Mouse (Mus musculus) hindbrain, embryonic 11.5 days (tissue): ENCODE measurements around the gene Lrfn4. TPM values are rescaled to one million over a fixed set of nuclear protein-coding genes. Genes with fewer than 3 reads are reported as not detected.

Experiments used
- ATAC-seq: fragments of 200-750 bp; cut with Nextera tagmentation; 2 replicates; pipeline ENCODE4 v1.8.0; 2017; ENCODE audit warnings: mild to moderate bottlenecking, moderate TSS enrichment, moderate library complexity; ENCODE audit not compliant: low FRiP score
- DNase-seq: peaks from one replicate; pipeline ENCODE4 v3.0.0-alpha.2; 2015; ENCODE audit warnings: low spot score
- H3K27ac ChIP-seq: fragments of 300-500 bp; sonication (generic); 2 replicates; pipeline ENCODE4 v1.5.1; 2014; ENCODE audit warnings: mild to moderate bottlenecking, low read depth, low read length
- H3K27me3 ChIP-seq: fragments of 300-500 bp; sonication (generic); 2 replicates; pipeline ENCODE4 v1.6.1; 2014; ENCODE audit warnings: mild to moderate bottlenecking, low read length, moderate library complexity, mixed read lengths; ENCODE audit not compliant: control insufficient read depth, insufficient read depth
- H3K36me3 ChIP-seq: fragments of 300-500 bp; sonication (generic); 2 replicates; pipeline ENCODE4 v1.6.1; 2014; ENCODE audit warnings: mild to moderate bottlenecking, low read length, moderate library complexity, mixed read lengths; ENCODE audit not compliant: control insufficient read depth, insufficient read depth
- H3K4me1 ChIP-seq: fragments of 300-500 bp; sonication (generic); replicated peaks from 2 replicates; pipeline ENCODE4 v1.6.1; 2014; ENCODE audit warnings: low read length, mixed read lengths; ENCODE audit not compliant: control insufficient read depth, insufficient read depth
- H3K4me2 ChIP-seq: fragments of 300-500 bp; sonication (generic); replicated peaks from 2 replicates; pipeline ENCODE4 v1.6.1; 2014; ENCODE audit warnings: mild to moderate bottlenecking, low read depth, low read length
- H3K4me3 ChIP-seq: fragments of 300-500 bp; sonication (generic); 2 replicates; pipeline ENCODE4 v1.5.1; 2014; ENCODE audit warnings: low read depth, low read length
- H3K9ac ChIP-seq: fragments of 300-500 bp; sonication (generic); 2 replicates; pipeline ENCODE4 v1.6.1; 2014; ENCODE audit warnings: low read depth, low read length
- H3K9me3 ChIP-seq: fragments of 300-500 bp; sonication (generic); 2 replicates; pipeline ENCODE4 v1.6.1; 2016; ENCODE audit warnings: low read length; ENCODE audit not compliant: control insufficient read depth
- WGBS: fragments of 180-500 bp; shearing (Covaris S2); extraction: QIAGEN DNeasy Blood & Tissue Kit; methylation state at CpG from one replicate; pipeline ENCODE4 v1.1.7; 2014; 5-methylcytosine and 5-hydroxymethylcytosine counted together
- polyA plus RNA-seq: library from polyadenylated mRNA; unstranded; fragments of >200 nt; fragmentation: Nextera tagmentation; extraction: Ambion mirVana; gene quantifications from 2 replicates; pipeline ENCODE4 v1.2.1, GENCODE M21; 2014

Lrfn4 gene
- polyA plus RNA-seq, 1 experiment from 2014 or later: 7.7 TPM

DNA sequence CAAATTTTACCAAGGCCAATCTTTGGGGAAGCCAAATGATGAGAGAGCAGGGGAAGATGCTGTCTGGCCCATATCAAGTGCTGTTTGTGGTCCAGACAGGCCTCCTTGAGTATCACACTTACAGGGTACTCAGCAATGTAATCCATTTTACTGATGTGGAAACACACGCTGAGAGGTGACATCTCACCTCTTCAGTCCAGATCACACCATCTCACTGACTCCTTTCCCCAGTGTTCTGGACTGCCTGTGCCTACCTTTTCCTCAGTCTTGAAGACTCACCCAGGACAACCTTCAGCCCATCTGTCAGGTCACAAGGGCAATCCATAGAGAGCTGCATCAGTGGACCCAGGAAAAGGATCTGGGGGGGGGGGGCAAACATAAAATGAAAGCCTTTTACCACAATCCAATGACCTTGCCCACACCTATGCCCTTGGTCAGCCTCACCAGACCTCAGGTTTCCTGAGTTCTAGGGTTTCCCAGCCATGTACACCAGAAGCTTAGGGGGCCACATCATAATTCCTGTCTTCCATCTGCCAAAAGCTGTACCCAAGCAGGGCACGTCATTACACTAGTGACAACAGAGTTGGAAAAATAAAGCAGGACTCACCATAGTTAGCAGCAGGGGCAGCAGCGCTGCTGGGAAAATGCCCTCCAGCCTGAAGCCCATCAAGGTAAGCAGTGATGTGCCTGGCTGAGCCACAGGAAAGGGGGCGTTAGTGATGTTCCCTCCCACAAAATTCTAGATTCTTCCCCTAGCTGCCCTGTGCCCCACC, 9.1 kb upstream of the Lrfn4 start:
- H3K9ac ChIP-seq: peak overlapping the region; percentile 94
- peak overlapping the region; percentile 91 for H3K4me3 ChIP-seq
- peak overlapping the region; percentile 86 for H3K4me2 ChIP-seq
- H3K4me1 ChIP-seq: peaks cover 10% of the 10 kb centered on the region; the same call in 1 of the 2 replicates
- no peaks in the 10 kb centered on the region for H3K27me3 ChIP-seq
- ATAC-seq (peak; percentile 7; the same call in 1 of the 2 replicates), DNase-seq (no peak)
- H3K27ac ChIP-seq: no peak overlapping the region; the same call in 1 of the 2 replicates
- H3K9me3 ChIP-seq: no peaks in the 10 kb centered on the region
- WGBS: 35% methylated on average over 4 of the region's 4 CpGs
- H3K36me3 ChIP-seq: no peaks in the 10 kb centered on the region

DNA sequence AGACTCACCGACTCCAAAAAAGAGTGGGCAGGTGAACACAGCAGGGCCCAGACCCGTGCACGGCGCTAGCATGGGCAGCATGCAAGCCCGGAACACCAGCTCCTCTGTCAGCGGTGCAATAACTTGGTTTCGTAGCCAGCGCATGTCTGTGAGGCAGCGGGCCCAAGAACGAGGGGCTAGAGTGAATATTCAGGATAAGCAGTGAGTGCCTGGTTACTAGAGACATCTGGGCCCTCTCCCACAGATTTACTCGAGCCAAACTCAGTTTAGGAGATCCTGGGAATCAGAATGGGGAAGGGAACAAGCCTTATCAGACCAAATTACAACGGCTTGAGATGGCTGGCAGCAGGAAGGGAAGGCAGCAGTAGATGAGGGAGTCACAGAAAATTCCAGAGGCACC, 8.5 kb upstream of the Lrfn4 start:
- Histone ChIP-seq H3K9me3 (no peaks in the 10 kb centered on the region), H3K9ac (no peak overlapping the region), H3K4me1 (peaks cover 10% of the 10 kb centered on the region; the same call in 1 of the 2 replicates), H3K27ac (no peak overlapping the region), H3K4me2 (no peak overlapping the region), H3K27me3 (no peaks in the 10 kb centered on the region), H3K4me3 (no peak overlapping the region), H3K36me3 (no peaks in the 10 kb centered on the region)
- DNase-seq: no peak
- WGBS: 95% methylated on average over 12 of the region's 12 CpGs
- no peak for ATAC-seq

DNA sequence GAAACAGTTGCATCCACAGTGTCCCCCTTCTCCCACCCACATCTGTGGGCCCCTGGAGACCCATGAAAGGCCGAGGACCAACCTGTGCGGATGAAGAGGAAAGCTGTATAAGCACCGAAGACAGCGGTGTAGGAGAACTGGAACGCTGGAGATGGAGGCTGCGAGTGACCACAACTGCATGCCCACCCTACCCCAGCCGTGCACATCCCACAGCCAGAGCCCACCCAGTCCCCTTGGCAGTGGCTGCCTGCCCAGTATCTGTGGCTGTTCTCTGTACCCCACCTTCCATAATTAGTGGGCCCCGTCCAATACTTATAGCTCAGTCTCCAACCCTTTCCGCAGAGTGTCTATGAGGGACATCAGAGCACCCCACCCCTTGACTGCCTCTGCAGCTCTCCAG, 8.0 kb upstream of the Lrfn4 start:
- DNase-seq: no peak
- no peaks in the 10 kb centered on the region for H3K36me3 ChIP-seq
- no peak overlapping the region for H3K4me2 ChIP-seq
- peaks cover 10% of the 10 kb centered on the region; the same call in 1 of the 2 replicates for H3K4me1 ChIP-seq
- no peaks in the 10 kb centered on the region for H3K27me3 ChIP-seq
- WGBS: 93% methylated on average over 9 of the region's 9 CpGs
- no peak overlapping the region for H3K4me3 ChIP-seq
- no peak overlapping the region for H3K9ac ChIP-seq
- no peaks in the 10 kb centered on the region for H3K9me3 ChIP-seq
- H3K27ac ChIP-seq: no peak overlapping the region
- no peak for ATAC-seq

DNA sequence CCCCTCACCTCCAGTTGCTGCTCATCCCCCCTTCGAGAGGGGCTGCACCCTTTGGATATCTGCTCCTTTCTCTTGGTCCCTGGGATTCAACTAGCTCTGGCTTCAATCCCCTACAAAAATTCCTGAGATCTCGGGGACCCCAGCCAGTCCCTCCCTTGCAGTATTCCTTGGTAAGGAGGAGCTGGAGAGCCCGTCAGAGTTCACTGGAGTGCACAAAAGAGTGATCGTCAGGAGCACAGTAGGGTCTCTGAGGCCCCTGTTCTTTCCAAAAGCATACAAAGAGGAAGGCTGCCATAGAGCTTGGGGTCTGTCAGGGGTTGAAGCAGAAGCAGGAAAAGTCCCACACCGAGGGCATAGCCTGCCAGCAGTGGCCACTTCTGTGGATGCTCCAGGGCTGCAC, 7.3 kb upstream of the Lrfn4 start:
- H3K4me3 ChIP-seq: no peak overlapping the region
- DNase-seq (no peak), ATAC-seq (no peak)
- H3K27ac ChIP-seq: no peak overlapping the region
- H3K36me3 ChIP-seq: no peaks in the 10 kb centered on the region
- H3K4me1 ChIP-seq: peaks cover 10% of the 10 kb centered on the region; the same call in 1 of the 2 replicates
- H3K9me3 ChIP-seq: no peaks in the 10 kb centered on the region
- H3K4me2 ChIP-seq: no peak overlapping the region
- no peak overlapping the region for H3K9ac ChIP-seq
- 74% methylated on average over 5 of the region's 5 CpGs for WGBS
- H3K27me3 ChIP-seq: no peaks in the 10 kb centered on the region

- 91% methylated on average over 7 of the region's 7 CpGs for WGBS
Measured at GRCm38 (mm10) chr19:4620721-4621120, 5.3 kb upstream of the Lrfn4 start.

GRCm38 (mm10) chr19:4619461-4619860, 4.0 kb upstream of the Lrfn4 start:
- 85% methylated on average over 10 of the region's 10 CpGs for WGBS
- no peak for ATAC-seq

More at GRCm38 (mm10) chr19:4620721-4621120, 5.3 kb upstream of the Lrfn4 start:
- no peak overlapping the region for H3K4me3 ChIP-seq
- H3K4me2 ChIP-seq: no peak overlapping the region
- no peak overlapping the region for H3K9ac ChIP-seq
- H3K27ac ChIP-seq: no peak overlapping the region
- H3K9me3 ChIP-seq: no peaks in the 10 kb centered on the region
- H3K27me3 ChIP-seq: no peaks in the 10 kb centered on the region
- no peaks in the 10 kb centered on the region for H3K36me3 ChIP-seq
- ATAC-seq: no peak
- DNase-seq: no peak
- peaks cover 4% of the 10 kb centered on the region; the same call in 1 of the 2 replicates for H3K4me1 ChIP-seq

GRCm38 (mm10) chr19:4618183-4618582, 2.7 kb upstream of the Lrfn4 start:
- peaks cover 10% of the 10 kb centered on the region; the same call in 1 of the 2 replicates for H3K4me1 ChIP-seq
- no peak overlapping the region for H3K9ac ChIP-seq
- WGBS: 38% methylated on average over 18 of the region's 18 CpGs
- peak; percentile 58 for DNase-seq
- H3K4me2 ChIP-seq: no peak overlapping the region
- no peaks in the 10 kb centered on the region for H3K36me3 ChIP-seq
- no peak for ATAC-seq
- H3K27me3 ChIP-seq: no peaks in the 10 kb centered on the region
- no peak overlapping the region for H3K27ac ChIP-seq
- no peak overlapping the region for H3K4me3 ChIP-seq
- H3K9me3 ChIP-seq: no peaks in the 10 kb centered on the region

More at GRCm38 (mm10) chr19:4619461-4619860, 4.0 kb upstream of the Lrfn4 start:
- Histone ChIP-seq H3K36me3 (no peaks in the 10 kb centered on the region), H3K9me3 (no peaks in the 10 kb centered on the region), H3K4me1 (peaks cover 1% of the 10 kb centered on the region; the same call in 1 of the 2 replicates), H3K27me3 (no peaks in the 10 kb centered on the region), H3K27ac (no peak overlapping the region), H3K4me2 (no peak overlapping the region), H3K9ac (no peak overlapping the region), H3K4me3 (no peak overlapping the region)
- DNase-seq: no peak

DNA sequence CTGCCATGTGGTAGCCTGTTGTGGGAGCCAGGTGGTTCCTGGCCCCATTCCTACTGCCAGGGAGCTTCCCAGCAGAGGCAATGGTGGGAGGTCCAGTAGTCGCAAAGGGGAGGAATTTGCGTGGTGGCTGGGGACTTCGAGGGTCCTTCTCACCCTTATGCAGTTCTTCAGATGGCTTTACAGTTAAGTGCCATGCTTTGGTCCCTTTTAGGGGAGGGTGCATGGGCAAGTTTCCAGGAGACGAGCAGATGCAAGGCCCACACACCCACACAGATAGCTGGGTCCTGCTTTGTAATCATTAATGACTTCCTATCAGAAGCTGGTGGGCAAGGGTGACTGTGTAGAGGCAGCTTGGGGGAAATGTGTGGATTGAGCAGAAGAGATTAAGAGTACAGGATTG, 1.1 kb upstream of the Lrfn4 start:
- Histone ChIP-seq H3K9ac (no peak overlapping the region), H3K27me3 (no peaks in the 10 kb centered on the region), H3K4me1 (peaks cover 10% of the 10 kb centered on the region; the same call in 1 of the 2 replicates), H3K4me3 (peak overlapping the region; percentile 93; the same call in 1 of the 2 replicates), H3K9me3 (no peaks in the 10 kb centered on the region), H3K27ac (no peak overlapping the region), H3K4me2 (no peak overlapping the region), H3K36me3 (no peaks in the 10 kb centered on the region)
- ATAC-seq: no peak
- 46% methylated on average over 4 of the region's 4 CpGs for WGBS
- DNase-seq: no peak
